Mouse (Mus musculus) forebrain, embryonic 14.5 days (tissue): ENCODE results near the gene Grm7. TPM values are rescaled to one million over a fixed set of nuclear protein-coding genes. Genes with fewer than 3 reads are reported as not detected.
A peak's percentile ranks its signal among the peaks of the same experiment; 100 is the strongest.

ENCODE experiments used
- ATAC-seq: fragments of 200-750 bp; cut with Nextera tagmentation; 2 replicates; pipeline ENCODE4 v1.8.0; 2017; ENCODE audit warnings: mild to moderate bottlenecking, moderate library complexity
- DNase-seq: peaks from one replicate; pipeline ENCODE4 v3.0.0-alpha.2; 2015; ENCODE audit warnings: low spot score
- H3K27ac ChIP-seq: fragments of 300-500 bp; sonication (generic); 2 replicates; pipeline ENCODE4 v1.5.1; 2014; ENCODE audit warnings: low read depth, mild to moderate bottlenecking, control low read depth, low read length, moderate library complexity
- H3K27me3 ChIP-seq: fragments of 300-500 bp; sonication (generic); replicated peaks from 2 replicates; pipeline ENCODE4 v1.6.1; 2014; ENCODE audit warnings: low read length, control low read depth, mixed read lengths; ENCODE audit not compliant: control insufficient read depth, insufficient read depth
- H3K36me3 ChIP-seq: fragments of 300-500 bp; sonication (generic); 2 replicates; pipeline ENCODE4 v1.6.1; 2014; ENCODE audit warnings: low read length, control low read depth; ENCODE audit not compliant: control insufficient read depth, insufficient read depth
- H3K4me1 ChIP-seq: fragments of 300-500 bp; sonication (generic); 2 replicates; pipeline ENCODE4 v1.6.1; 2014; ENCODE audit warnings: antibody characterized with exemption, low read length, control low read depth; ENCODE audit not compliant: control insufficient read depth, insufficient read depth
- H3K4me2 ChIP-seq: fragments of 300-500 bp; sonication (generic); 2 replicates; pipeline ENCODE4 v1.6.1; 2014; ENCODE audit warnings: mild to moderate bottlenecking, control low read depth, low read length
- H3K4me3 ChIP-seq: fragments of 300-500 bp; sonication (generic); 2 replicates; pipeline ENCODE4 v1.5.1; 2014; ENCODE audit warnings: low read depth, low read length, control low read depth
- H3K9ac ChIP-seq: fragments of 300-500 bp; sonication (generic); 2 replicates; pipeline ENCODE4 v1.6.1; 2014; ENCODE audit warnings: mild to moderate bottlenecking, low read length, control low read depth, moderate library complexity
- H3K9me3 ChIP-seq: fragments of 300-500 bp; sonication (generic); replicated peaks from 2 replicates; pipeline ENCODE4 v1.6.1; 2016; ENCODE audit warnings: low read length, control low read depth, mixed read lengths; ENCODE audit not compliant: control insufficient read depth
- WGBS: fragments of 180-500 bp; shearing (Covaris S2); extraction: QIAGEN DNeasy Blood & Tissue Kit; methylation state at CpG from one replicate; pipeline ENCODE4 v1.1.7; 2014; 5-methylcytosine and 5-hydroxymethylcytosine counted together
- polyA plus RNA-seq: library from polyadenylated mRNA; unstranded; fragments of >200 nt; fragmentation: Nextera tagmentation; extraction: Ambion mirVana; gene quantifications from 2 replicates; pipeline ENCODE4 v1.2.1, GENCODE M21; 2014

The Grm7 gene
- polyA plus RNA-seq = 5.6 and 9.1 TPM in 2 replicates

GRCm38 (mm10) chr6:110645411-110646361 lies at the start of gene Grm7:
TSS of gene Grm7 (plus strand) at chr6:110645581.
- H3K27ac ChIP-seq = no peak within 1 kb of the TSS
- DNase-seq (peak; percentile 71), ATAC-seq (peak; percentile 89)
- H3K9me3 ChIP-seq = no peaks in the 10 kb centered on the region
- under 1% methylated on average over 63 of the region's 65 CpGs for WGBS
- H3K4me3 ChIP-seq = peak within 1 kb of the TSS; percentile 60
- no peaks in the 10 kb centered on the region for H3K36me3 ChIP-seq
- H3K9ac ChIP-seq = peak within 1 kb of the TSS; percentile 67
- peak within 1 kb of the TSS; percentile 94 for H3K4me2 ChIP-seq
- H3K27me3 ChIP-seq = peaks cover 20% of the 10 kb centered on the region
- H3K4me1 ChIP-seq = no peaks in the 10 kb centered on the region; the same call in 1 of the 2 replicates

- 4% methylated on average over 7 of the region's 7 CpGs for WGBS
- no peak overlapping the region for H3K27ac ChIP-seq
- H3K4me2 ChIP-seq = peak overlapping the region; percentile 94
- H3K9ac ChIP-seq = peak overlapping the region; percentile 67
- H3K27me3 ChIP-seq = peaks cover 20% of the 10 kb centered on the region
- H3K4me3 ChIP-seq = peak overlapping the region; percentile 60
- H3K36me3 ChIP-seq = no peaks in the 10 kb centered on the region
- no peaks in the 10 kb centered on the region for H3K9me3 ChIP-seq
- ATAC-seq (no peak; the same call in 1 of the 2 replicates), DNase-seq (no peak)
- H3K4me1 ChIP-seq = no peaks in the 10 kb centered on the region; the same call in 1 of the 2 replicates
These were observed 355 bp upstream of the Grm7 start for GRCm38 (mm10) chr6:110645041-110645410.

- DNase-seq (peak; percentile 16), ATAC-seq (no peak)
- H3K9me3 ChIP-seq = no peaks in the 10 kb centered on the region
- WGBS = under 1% methylated on average over 12 of the region's 12 CpGs
- H3K27ac ChIP-seq = no peak overlapping the region
- no peaks in the 10 kb centered on the region; the same call in 1 of the 2 replicates for H3K4me1 ChIP-seq
- H3K4me2 ChIP-seq = peak overlapping the region; percentile 94
- no peaks in the 10 kb centered on the region for H3K36me3 ChIP-seq
- peaks cover 20% of the 10 kb centered on the region for H3K27me3 ChIP-seq
- peak overlapping the region; percentile 60 for H3K4me3 ChIP-seq
- H3K9ac ChIP-seq = peak overlapping the region; percentile 67
These were observed 1.5 kb downstream of the Grm7 start for GRCm38 (mm10) chr6:110646901-110647300.

- no peak for DNase-seq
- peaks cover 20% of the 10 kb centered on the region for H3K27me3 ChIP-seq
- no peaks in the 10 kb centered on the region; the same call in 1 of the 2 replicates for H3K4me1 ChIP-seq
- H3K9ac ChIP-seq = no peak overlapping the region
- no peaks in the 10 kb centered on the region for H3K36me3 ChIP-seq
- H3K4me3 ChIP-seq = no peak overlapping the region
- no peak for ATAC-seq
- H3K27ac ChIP-seq = no peak overlapping the region
- no peak overlapping the region for H3K4me2 ChIP-seq
- 93% methylated on average over 1 of the region's 1 CpGs for WGBS
- no peaks in the 10 kb centered on the region for H3K9me3 ChIP-seq
These were observed 3.8 kb downstream of the Grm7 start for GRCm38 (mm10) chr6:110649227-110649626.

GRCm38 (mm10) chr6:110653361-110654001 lies 8.1 kb downstream of the Grm7 start:
- DNase-seq (no peak), ATAC-seq (no peak)
- WGBS = 44% methylated on average over 5 of the region's 5 CpGs
- Histone ChIP-seq H3K4me1 (no peaks in the 10 kb centered on the region), H3K36me3 (no peaks in the 10 kb centered on the region), H3K9me3 (no peaks in the 10 kb centered on the region), H3K27me3 (no peaks in the 10 kb centered on the region; the same call in 1 of the 2 replicates), H3K9ac (no peak overlapping the region), H3K4me2 (no peak overlapping the region), H3K4me3 (no peak overlapping the region), H3K27ac (no peak overlapping the region)

GRCm38 (mm10) chr6:110664436-110664835 lies 19.1 kb downstream of the Grm7 start:
- Histone ChIP-seq H3K27ac (no peak overlapping the region), H3K4me3 (no peak overlapping the region), H3K9me3 (no peaks in the 10 kb centered on the region), H3K4me1 (no peaks in the 10 kb centered on the region), H3K4me2 (no peak overlapping the region), H3K36me3 (no peaks in the 10 kb centered on the region), H3K9ac (no peak overlapping the region), H3K27me3 (no peaks in the 10 kb centered on the region)
- no peak for ATAC-seq
- 97% methylated on average over 1 of the region's 1 CpGs for WGBS
- DNase-seq = no peak

- ATAC-seq (no peak), DNase-seq (peak; percentile 28)
These were observed 23.1 kb downstream of the Grm7 start for GRCm38 (mm10) chr6:110668447-110668846.

GRCm38 (mm10) chr6:110690954-110691353 lies 45.6 kb downstream of the Grm7 start:
- 95% methylated on average over 1 of the region's 1 CpGs for WGBS

More at GRCm38 (mm10) chr6:110668447-110668846, 23.1 kb downstream of the Grm7 start:
- Histone ChIP-seq H3K9me3 (no peaks in the 10 kb centered on the region), H3K4me2 (no peak overlapping the region), H3K36me3 (no peaks in the 10 kb centered on the region), H3K4me3 (no peak overlapping the region), H3K27me3 (no peaks in the 10 kb centered on the region), H3K9ac (no peak overlapping the region), H3K27ac (no peak overlapping the region), H3K4me1 (no peaks in the 10 kb centered on the region)
- WGBS = 63% methylated on average over 5 of the region's 5 CpGs

More at GRCm38 (mm10) chr6:110690954-110691353, 45.6 kb downstream of the Grm7 start:
- Histone ChIP-seq H3K9me3 (no peaks in the 10 kb centered on the region), H3K4me1 (no peaks in the 10 kb centered on the region), H3K27ac (no peak overlapping the region), H3K4me2 (no peak overlapping the region), H3K27me3 (no peaks in the 10 kb centered on the region), H3K4me3 (no peak overlapping the region), H3K36me3 (no peaks in the 10 kb centered on the region), H3K9ac (no peak overlapping the region)
- no peak for DNase-seq
- ATAC-seq = no peak
